Mouse (Mus musculus) stomach, postnatal 0 days (tissue): ENCODE measurements around the gene Cep164. TPM values are rescaled to one million over a fixed set of nuclear protein-coding genes. Genes with fewer than 3 reads are reported as not detected.

ENCODE experiments used
- ATAC-seq: fragments of 200-750 bp; cut with Nextera tagmentation; 2 replicates; pipeline ENCODE4 v1.8.0; 2017; ENCODE audit not compliant: low FRiP score, low TSS enrichment
- DNase-seq: peaks from one replicate; pipeline ENCODE4 v3.0.0-alpha.2; 2016; ENCODE audit warnings: low spot score
- H3K27ac ChIP-seq: fragments of 300-500 bp; sonication (generic); replicated peaks from 2 replicates; pipeline ENCODE4 v1.5.1; 2014; ENCODE audit warnings: mild to moderate bottlenecking, control low read depth
- H3K27me3 ChIP-seq: fragments of 300-500 bp; sonication (generic); 2 replicates; pipeline ENCODE4 v1.6.1; 2014; ENCODE audit warnings: low read length; ENCODE audit not compliant: control insufficient read depth, insufficient read depth
- H3K36me3 ChIP-seq: fragments of 300-500 bp; sonication (generic); 2 replicates; pipeline ENCODE4 v1.6.1; 2014; ENCODE audit warnings: low read length, mixed read lengths; ENCODE audit not compliant: control insufficient read depth, insufficient read depth
- H3K4me1 ChIP-seq: fragments of 300-500 bp; sonication (generic); replicated peaks from 2 replicates; pipeline ENCODE4 v1.6.1; 2014; ENCODE audit warnings: antibody characterized with exemption; ENCODE audit not compliant: control insufficient read depth, insufficient read depth
- H3K4me2 ChIP-seq: fragments of 300-500 bp; sonication (generic); replicated peaks from 2 replicates; pipeline ENCODE4 v1.6.1; 2014; ENCODE audit warnings: low read depth, mild to moderate bottlenecking, control low read depth, moderate library complexity
- H3K4me3 ChIP-seq: fragments of 300-500 bp; sonication (generic); 2 replicates; pipeline ENCODE4 v1.5.1; 2014; ENCODE audit warnings: low read depth, low read length, control low read depth
- H3K9ac ChIP-seq: fragments of 300-500 bp; sonication (generic); 2 replicates; pipeline ENCODE4 v1.6.1; 2014; ENCODE audit warnings: mild to moderate bottlenecking, low read length, control low read depth, mixed read lengths
- H3K9me3 ChIP-seq: fragments of 300-500 bp; sonication (generic); 2 replicates; pipeline ENCODE4 v1.6.1; 2016; ENCODE audit warnings: low read length; ENCODE audit not compliant: control insufficient read depth
- CTCF ChIP-seq: IDR thresholded peaks from 2 replicates; pipeline ENCODE4 v1.5.1; 2016; ENCODE audit warnings: antibody characterized with exemption, low read depth, mild to moderate bottlenecking, moderate library complexity
- EP300 ChIP-seq: optimal IDR thresholded peaks from 2 replicates; pipeline ENCODE3; 2016; ENCODE audit warnings: antibody characterized with exemption
- WGBS: fragments of 180-500 bp; shearing (Covaris S2); extraction: QIAGEN DNeasy Blood & Tissue Kit; methylation state at CpG from one replicate; pipeline ENCODE4 v1.1.7; 2014; 5-methylcytosine and 5-hydroxymethylcytosine counted together
- polyA plus RNA-seq: library from polyadenylated mRNA; unstranded; fragments of >200 nt; fragmentation: Nextera tagmentation; extraction: Ambion mirVana; gene quantifications from 2 replicates; pipeline ENCODE4 v1.2.1, GENCODE M21; 2015

Cep164 gene
- polyA plus RNA-seq, 1 experiment from 2014 or later = 12.9 TPM

DNA sequence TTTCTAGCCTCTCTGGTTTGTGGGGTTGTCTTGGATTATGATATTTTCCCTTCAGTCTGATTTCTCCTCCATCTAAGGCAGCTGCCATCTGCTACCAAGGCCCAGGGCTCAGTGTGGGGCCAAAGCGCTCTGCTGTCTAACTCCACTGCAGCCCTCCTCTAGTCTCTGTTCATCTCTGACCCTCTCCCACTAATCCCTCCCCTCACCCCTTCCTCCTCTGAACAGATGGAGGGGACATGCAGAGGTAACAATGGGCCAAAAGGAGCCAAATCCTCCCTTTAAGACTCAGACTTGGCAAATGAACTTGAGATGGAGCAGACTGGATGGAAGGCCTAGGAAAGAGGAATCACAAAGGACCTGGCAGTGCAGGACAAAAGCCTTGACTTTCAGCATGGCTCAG lies 36.3 kb downstream of the Cep164 start:
- ATAC-seq = no peak
- TF ChIP-seq CTCF (no peak), EP300 (no peak)
- Histone ChIP-seq H3K27ac (no peak overlapping the region), H3K4me2 (no peak overlapping the region), H3K4me3 (no peak overlapping the region), H3K27me3 (no peaks in the 10 kb centered on the region), H3K36me3 (peaks cover 4% of the 10 kb centered on the region; the same call in 1 of the 2 replicates), H3K9me3 (no peaks in the 10 kb centered on the region), H3K9ac (no peak overlapping the region), H3K4me1 (no peaks in the 10 kb centered on the region)
- no peak for DNase-seq
- 96% methylated on average over 1 of the region's 1 CpGs for WGBS

DNA sequence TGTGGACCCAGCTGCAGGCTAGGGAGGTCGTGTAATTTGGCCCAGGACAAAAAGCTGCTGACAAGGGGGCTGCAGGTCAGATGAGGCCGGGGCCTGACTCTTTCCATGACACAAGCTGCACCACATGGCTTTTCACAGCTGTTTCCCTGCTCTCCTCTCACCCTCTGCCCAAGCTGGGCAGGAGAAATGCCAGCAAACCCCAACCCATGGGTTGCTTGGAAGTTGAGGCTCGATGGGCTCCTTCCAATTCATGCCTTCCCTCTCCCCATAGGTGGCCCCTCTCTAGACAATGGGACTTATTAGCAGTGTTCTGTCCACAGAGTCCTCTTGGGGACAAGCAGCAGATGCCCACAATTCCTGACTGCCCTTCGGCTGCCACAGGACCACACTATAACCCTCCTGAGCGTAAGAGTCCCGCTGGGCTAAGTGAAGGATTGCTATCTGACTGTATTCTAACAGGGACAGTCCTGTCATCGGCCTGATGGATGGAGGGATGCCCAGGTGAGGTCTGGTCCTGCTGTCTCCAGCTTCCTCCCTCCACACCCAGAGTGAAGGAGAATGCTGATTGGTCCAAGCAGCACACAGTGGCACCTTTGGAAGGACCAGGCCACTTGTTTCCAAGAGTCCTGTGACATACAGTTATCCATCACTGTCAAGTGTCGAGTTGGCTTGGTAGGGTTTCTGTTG lies 36.9 kb downstream of the Cep164 start:
- Histone ChIP-seq H3K4me3 (no peak overlapping the region), H3K27ac (no peak overlapping the region), H3K9me3 (no peaks in the 10 kb centered on the region), H3K4me2 (no peak overlapping the region), H3K9ac (no peak overlapping the region), H3K4me1 (no peaks in the 10 kb centered on the region), H3K36me3 (peaks cover 4% of the 10 kb centered on the region; the same call in 1 of the 2 replicates), H3K27me3 (no peaks in the 10 kb centered on the region)
- ATAC-seq (no peak), DNase-seq (no peak)
- TF ChIP-seq CTCF (no peak), EP300 (no peak)
- 81% methylated on average over 8 of the region's 8 CpGs for WGBS

DNA sequence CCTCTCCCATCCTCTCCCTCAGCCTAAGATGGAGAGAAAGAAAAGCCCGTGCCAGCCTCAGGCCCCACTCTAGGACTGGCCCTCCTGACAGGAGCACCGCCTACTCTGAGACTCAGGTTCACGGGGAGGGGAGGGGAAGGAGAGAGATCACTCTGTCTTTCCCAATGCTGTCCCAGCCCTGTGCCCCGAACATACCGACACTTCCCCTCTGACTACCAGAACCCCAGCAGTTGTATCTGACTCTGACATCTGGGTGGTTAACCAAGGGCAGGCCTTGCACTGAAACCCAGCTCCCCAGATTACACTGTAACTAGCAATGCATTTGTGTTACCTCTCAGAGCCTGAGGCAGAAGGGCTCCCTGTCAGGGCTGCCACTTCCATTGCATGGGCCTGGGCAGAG lies 40.1 kb downstream of the Cep164 start:
- H3K36me3 ChIP-seq = no peaks in the 10 kb centered on the region; the same call in 1 of the 2 replicates
- DNase-seq (no peak), ATAC-seq (peak; percentile 34)
- no peaks in the 10 kb centered on the region for H3K9me3 ChIP-seq
- TF ChIP-seq CTCF (no peak), EP300 (no peak)
- H3K4me1 ChIP-seq = no peaks in the 10 kb centered on the region
- H3K4me3 ChIP-seq = no peak overlapping the region
- H3K9ac ChIP-seq = no peak overlapping the region
- no peak overlapping the region for H3K27ac ChIP-seq
- no peak overlapping the region for H3K4me2 ChIP-seq
- WGBS = 52% methylated on average over 5 of the region's 5 CpGs
- H3K27me3 ChIP-seq = no peaks in the 10 kb centered on the region

DNA sequence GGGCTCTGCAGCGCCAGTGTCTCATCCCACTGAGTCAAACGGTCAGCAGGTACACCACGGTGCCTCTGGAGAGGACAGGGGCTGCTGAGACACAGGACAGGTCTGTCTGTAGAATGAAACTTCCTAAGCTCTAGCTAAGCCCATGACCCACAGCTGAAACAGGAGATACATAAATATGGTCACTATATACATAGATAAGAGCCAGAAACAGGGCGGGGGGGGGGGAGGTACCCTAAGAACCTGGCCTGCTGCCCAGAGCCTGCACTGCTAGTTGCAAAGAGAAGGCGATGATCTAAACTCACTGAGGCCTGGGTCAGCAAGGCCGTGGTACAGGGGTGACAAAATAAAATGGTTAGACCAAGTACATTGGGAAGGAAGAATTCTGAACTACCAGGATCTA lies 40.9 kb downstream of the Cep164 start:
- no peaks in the 10 kb centered on the region for H3K9me3 ChIP-seq
- H3K27me3 ChIP-seq = no peaks in the 10 kb centered on the region
- no peak overlapping the region for H3K9ac ChIP-seq
- TF ChIP-seq CTCF = no peak
- TF ChIP-seq EP300 = no peak
- H3K4me2 ChIP-seq = no peak overlapping the region
- WGBS = 59% methylated on average over 6 of the region's 6 CpGs
- H3K27ac ChIP-seq = no peak overlapping the region
- H3K36me3 ChIP-seq = no peaks in the 10 kb centered on the region; the same call in 1 of the 2 replicates
- no peaks in the 10 kb centered on the region for H3K4me1 ChIP-seq
- ATAC-seq (no peak), DNase-seq (peak; percentile 41)
- no peak overlapping the region for H3K4me3 ChIP-seq

DNA sequence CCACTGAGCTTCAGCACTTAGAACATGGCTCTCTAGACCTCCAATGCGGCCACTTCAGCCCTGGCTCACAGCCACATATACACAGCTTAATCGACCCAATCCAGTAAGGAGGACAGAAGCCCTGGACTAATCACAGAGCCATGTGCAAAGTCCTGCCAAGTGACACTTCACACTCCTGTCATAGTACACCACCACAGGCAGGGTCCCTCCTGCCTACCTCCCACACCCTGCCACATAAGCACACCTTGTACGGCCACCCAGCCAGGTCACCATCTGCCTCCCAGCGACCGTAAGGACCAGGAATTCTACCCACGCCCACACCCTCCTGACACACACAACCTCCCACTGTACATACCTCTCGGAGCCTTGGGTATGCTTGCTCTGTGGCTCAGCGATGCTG lies 41.4 kb downstream of the Cep164 start:
- WGBS = 70% methylated on average over 8 of the region's 8 CpGs
- Histone ChIP-seq H3K9me3 (no peaks in the 10 kb centered on the region), H3K27me3 (no peaks in the 10 kb centered on the region), H3K36me3 (no peaks in the 10 kb centered on the region; the same call in 1 of the 2 replicates), H3K4me3 (no peak overlapping the region), H3K27ac (no peak overlapping the region), H3K9ac (no peak overlapping the region), H3K4me2 (no peak overlapping the region), H3K4me1 (no peaks in the 10 kb centered on the region)
- DNase-seq = no peak
- TF ChIP-seq EP300 (no peak), CTCF (no peak)
- ATAC-seq = no peak

DNA sequence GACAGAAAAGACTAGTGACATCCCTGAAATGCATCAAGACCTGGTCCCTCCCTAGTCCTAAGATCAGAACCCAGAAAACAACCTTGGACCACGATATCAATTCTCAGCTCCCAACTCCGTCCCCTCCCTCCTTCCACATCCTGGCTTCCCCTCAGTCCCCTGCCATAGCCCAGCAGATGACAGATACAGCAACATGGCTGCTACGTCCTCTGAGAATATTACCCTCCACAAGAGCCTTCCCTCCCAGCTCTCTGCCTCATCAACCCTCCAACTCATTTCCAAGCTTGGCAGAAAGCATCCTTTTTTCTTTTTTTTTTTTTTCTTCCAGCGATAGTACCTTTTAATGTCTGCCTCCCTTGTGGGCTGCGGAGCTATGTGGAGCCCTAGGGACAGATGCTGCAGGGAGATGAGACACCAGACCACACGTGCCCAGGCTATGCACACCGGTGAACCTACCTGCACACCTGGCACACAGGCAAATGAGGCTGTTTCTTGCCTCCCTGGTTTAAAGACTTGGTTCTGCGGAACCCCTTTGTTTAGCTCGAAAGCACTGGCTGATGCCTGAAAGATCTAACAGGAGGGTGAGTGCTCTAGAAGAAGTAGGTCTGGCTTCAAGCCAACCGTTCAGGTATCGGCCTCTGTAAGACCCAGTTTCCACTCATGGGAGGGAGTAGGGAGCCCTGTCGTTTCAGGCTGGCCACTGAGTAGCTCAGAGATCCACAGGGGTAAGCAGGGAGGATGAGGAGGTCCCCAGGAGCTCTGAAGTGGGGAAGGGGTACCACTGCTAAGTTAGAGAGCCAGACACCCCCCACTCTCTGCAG lies 45.0 kb downstream of the Cep164 start:
- no peak overlapping the region for H3K4me3 ChIP-seq
- WGBS = 88% methylated on average over 12 of the region's 12 CpGs
- no peak for ATAC-seq
- H3K4me1 ChIP-seq = no peaks in the 10 kb centered on the region
- H3K4me2 ChIP-seq = no peak overlapping the region
- no peak overlapping the region for H3K27ac ChIP-seq
- no peaks in the 10 kb centered on the region for H3K27me3 ChIP-seq
- DNase-seq = no peak
- no peaks in the 10 kb centered on the region; the same call in 1 of the 2 replicates for H3K36me3 ChIP-seq
- no peak for TF ChIP-seq EP300
- no peak for TF ChIP-seq CTCF
- no peaks in the 10 kb centered on the region for H3K9me3 ChIP-seq
- H3K9ac ChIP-seq = no peak overlapping the region
